Mouse (Mus musculus) thymus, adult 2 months (tissue): ENCODE results near the gene Lgi4. TPM values are rescaled to one million over a fixed set of nuclear protein-coding genes. Genes with fewer than 3 reads are reported as not detected.

ENCODE experiments used
- DNase-seq: peaks from one replicate; pipeline ENCODE4 v3.0.0; 2021
- H3K27ac ChIP-seq: fragments of 200-500 bp; 2 replicates; pipeline ENCODE4 v1.5.1; 2012; ENCODE audit warnings: low read length, control low read depth; ENCODE audit not compliant: control insufficient read depth, insufficient read depth
- H3K27me3 ChIP-seq: fragments of 200-500 bp; 2 replicates; pipeline ENCODE4 v1.6.1; 2012; ENCODE audit warnings: mild to moderate bottlenecking, low read length, moderate library complexity, mixed read lengths; ENCODE audit not compliant: control insufficient read depth, insufficient read depth
- H3K36me3 ChIP-seq: fragments of 200-500 bp; 2 replicates; pipeline ENCODE4 v1.6.1; 2012; ENCODE audit warnings: mild to moderate bottlenecking, low read length, moderate library complexity; ENCODE audit not compliant: control insufficient read depth, insufficient read depth
- H3K4me1 ChIP-seq: fragments of 200-500 bp; replicated peaks from 2 replicates; pipeline ENCODE4 v1.6.1; 2012; ENCODE audit warnings: low read length; ENCODE audit not compliant: control insufficient read depth, insufficient read depth
- H3K4me3 ChIP-seq: fragments of 200-500 bp; 2 replicates; pipeline ENCODE4 v1.5.1; 2012; ENCODE audit warnings: mild to moderate bottlenecking, low read length, control low read depth, moderate library complexity; ENCODE audit not compliant: control insufficient read depth, insufficient read depth
- CTCF ChIP-seq: fragments of 200-500 bp; IDR thresholded peaks from 2 replicates; pipeline ENCODE4 v1.5.1; 2012; ENCODE audit warnings: mild to moderate bottlenecking, control low read depth, low read length, moderate library complexity, borderline replicate concordance; ENCODE audit not compliant: control insufficient read depth, poor library complexity, insufficient read depth; ENCODE audit errors: extremely low read depth
- POLR2A ChIP-seq: fragments of 200-500 bp; IDR thresholded peaks from 2 replicates; pipeline ENCODE4 v1.6.1; 2012; ENCODE audit warnings: mild to moderate bottlenecking, low read length, control low read depth, moderate library complexity; ENCODE audit not compliant: control insufficient read depth, poor library complexity, insufficient read depth; ENCODE audit errors: extremely low read depth
- WGBS: fragments of 180-500 bp; shearing (Covaris S2); methylation state at CpG from one replicate; pipeline ENCODE4 v1.1.7; 2018; 5-methylcytosine and 5-hydroxymethylcytosine counted together
- polyA plus RNA-seq: library from polyadenylated mRNA; depleted of rRNA; stranded (reverse); fragments of >200 nt; gene quantifications from 2 replicates; pipeline ENCODE4 v1.2.3, GENCODE M21; 2012

Gene Lgi4
- polyA plus RNA-seq, 1 experiment, result 1.8 TPM

GRCm38 (mm10) chr7:31050487-31050886 is 8.7 kb upstream of the Lgi4 start:
- Histone ChIP-seq H3K36me3 (no peaks in the 10 kb centered on the region), H3K4me3 (no peak overlapping the region), H3K4me1 (peaks cover 14% of the 10 kb centered on the region; the same call in 1 of the 2 replicates), H3K27ac (no peak overlapping the region), H3K27me3 (peaks cover 25% of the 10 kb centered on the region)
- 8% methylated on average over 6 of the region's 6 CpGs for WGBS
- no peak for DNase-seq
- no peak for TF ChIP-seq POLR2A
- no peak for TF ChIP-seq CTCF

- Histone ChIP-seq H3K36me3 (no peaks in the 10 kb centered on the region), H3K27ac (no peak overlapping the region), H3K27me3 (peaks cover 25% of the 10 kb centered on the region), H3K4me3 (no peak overlapping the region), H3K4me1 (peaks cover 14% of the 10 kb centered on the region; the same call in 1 of the 2 replicates)
- 14% methylated on average over 9 of the region's 9 CpGs for WGBS
- DNase-seq, result no peak
- TF ChIP-seq POLR2A, result no peak
- TF ChIP-seq CTCF, result no peak
Measured at GRCm38 (mm10) chr7:31050921-31051320, 8.2 kb upstream of the Lgi4 start.

- Histone ChIP-seq H3K27ac (no peak within 1 kb of the TSS), H3K4me3 (no peak within 1 kb of the TSS), H3K36me3 (no peaks in the 10 kb centered on the region), H3K27me3 (peaks cover 25% of the 10 kb centered on the region), H3K4me1 (peaks cover 14% of the 10 kb centered on the region; the same call in 1 of the 2 replicates)
- WGBS, result 5% methylated on average over 23 of the region's 28 CpGs
- TF ChIP-seq CTCF (no peak), POLR2A (no peak)
- DNase-seq, result no peak
Measured at GRCm38 (mm10) chr7:31051321-31052021, 7.7 kb upstream of the Lgi4 start, which contains the start of gene Fxyd7. Fxyd7 (minus strand) TSS chr7:31051467.

- peaks cover 25% of the 10 kb centered on the region for H3K27me3 ChIP-seq
- peaks cover 14% of the 10 kb centered on the region; the same call in 1 of the 2 replicates for H3K4me1 ChIP-seq
- TF ChIP-seq POLR2A (no peak), CTCF (no peak)
- H3K4me3 ChIP-seq, result no peak overlapping the region
- H3K36me3 ChIP-seq, result no peaks in the 10 kb centered on the region
- no peak overlapping the region for H3K27ac ChIP-seq
- 9% methylated on average over 22 of the region's 22 CpGs for WGBS
- no peak for DNase-seq
Measured at GRCm38 (mm10) chr7:31052251-31052635, 6.9 kb upstream of the Lgi4 start.

GRCm38 (mm10) chr7:31052636-31053434 is 6.3 kb upstream of the Lgi4 start:
- H3K4me3 ChIP-seq, result no peak overlapping the region
- no peaks in the 10 kb centered on the region for H3K36me3 ChIP-seq
- DNase-seq, result no peak
- H3K27ac ChIP-seq, result no peak overlapping the region
- H3K27me3 ChIP-seq, result peaks cover 25% of the 10 kb centered on the region
- WGBS, result 15% methylated on average over 34 of the region's 34 CpGs
- TF ChIP-seq CTCF, result no peak
- TF ChIP-seq POLR2A, result no peak
- H3K4me1 ChIP-seq, result peaks cover 14% of the 10 kb centered on the region; the same call in 1 of the 2 replicates

- no peak overlapping the region for H3K27ac ChIP-seq
- peaks cover 25% of the 10 kb centered on the region for H3K27me3 ChIP-seq
- no peak for TF ChIP-seq POLR2A
- no peak for TF ChIP-seq CTCF
- DNase-seq, result no peak
- H3K36me3 ChIP-seq, result no peaks in the 10 kb centered on the region
- peaks cover 14% of the 10 kb centered on the region; the same call in 1 of the 2 replicates for H3K4me1 ChIP-seq
- 82% methylated on average over 10 of the region's 10 CpGs for WGBS
- no peak overlapping the region for H3K4me3 ChIP-seq
Measured at GRCm38 (mm10) chr7:31053882-31054447, 5.2 kb upstream of the Lgi4 start.
